Mouse (Mus musculus) spleen, postnatal 14 days (tissue): Measurements from ENCODE around the gene Fpgt.
A peak's percentile ranks its signal among the peaks of the same experiment; 100 is the strongest.

Experiments
- DNase-seq, 2 experiments: peaks; one replicate each; pipeline ENCODE4 v3.0.0; 2021 to 2022; ENCODE audit warnings: low spot score in 2 of 2

Fpgt gene

DNA sequence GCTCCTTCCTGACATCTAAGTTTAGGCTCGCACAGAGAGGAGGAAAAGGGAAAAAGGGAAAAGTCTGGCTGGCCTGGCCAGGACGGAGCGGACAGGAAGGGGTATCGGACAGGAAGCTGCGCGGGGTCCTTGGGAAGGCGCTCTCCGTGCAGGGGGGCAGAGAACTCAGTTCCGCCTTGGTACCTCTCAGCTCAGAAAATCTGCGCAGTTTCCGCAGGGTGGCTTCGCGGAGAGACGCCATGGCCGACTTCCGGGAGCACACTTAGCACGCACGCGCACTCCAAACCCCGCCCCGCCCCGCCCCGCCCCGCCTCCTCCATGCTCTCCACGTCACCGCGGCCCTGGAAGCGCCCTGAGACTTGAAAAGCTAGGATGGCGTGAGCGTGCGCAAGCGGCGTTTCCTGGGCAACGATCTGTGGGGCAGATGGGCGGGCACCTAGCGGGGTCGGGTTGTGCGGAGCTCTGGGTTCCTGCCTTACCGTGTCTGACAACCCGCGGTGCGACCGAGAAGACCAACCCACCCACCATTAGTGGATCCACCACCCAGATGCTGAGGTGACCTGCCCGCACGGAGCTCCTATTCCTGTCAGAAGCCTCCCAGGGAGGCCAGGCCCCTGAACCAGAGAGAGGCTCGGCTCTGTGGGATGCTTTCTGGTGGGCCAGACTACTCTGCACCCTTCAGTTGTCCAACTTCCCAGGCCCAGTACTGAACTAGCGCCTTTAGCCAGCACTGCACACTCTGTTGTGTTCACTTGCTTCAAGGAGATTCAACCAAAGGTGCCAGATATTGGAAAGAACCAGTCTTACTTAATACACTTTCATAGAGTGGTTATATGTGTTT is at the start of gene Fpgt, which contains the start of gene Lrriq3:
TSS of gene Fpgt (minus strand) at position 288 of the 841 bp plus-strand sequence.
TSS of gene Lrriq3 (plus strand) at position 319 of the 841 bp plus-strand sequence.
- peak; percentile 39 to 63 for DNase-seq

DNA sequence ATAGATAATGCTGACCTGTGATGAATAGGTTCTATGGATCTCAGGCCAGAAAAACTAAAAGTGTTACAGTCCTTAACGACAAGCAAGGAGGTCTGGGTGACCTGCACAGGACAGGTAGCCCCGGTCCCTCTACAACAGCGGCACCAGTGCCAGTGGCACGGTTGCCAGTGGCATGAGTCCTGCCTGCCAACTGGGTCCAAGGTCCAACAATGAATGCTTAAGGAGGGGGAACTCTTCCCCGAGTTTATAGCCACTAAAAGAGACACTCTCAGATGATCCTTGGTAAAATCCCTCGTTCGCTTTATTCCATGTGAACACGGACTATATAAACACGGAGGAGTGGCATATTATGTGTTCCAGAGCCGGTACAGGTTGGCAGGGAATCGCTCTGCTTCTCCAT is 47.8 kb upstream of the Fpgt start:
- no peak for DNase-seq

DNA sequence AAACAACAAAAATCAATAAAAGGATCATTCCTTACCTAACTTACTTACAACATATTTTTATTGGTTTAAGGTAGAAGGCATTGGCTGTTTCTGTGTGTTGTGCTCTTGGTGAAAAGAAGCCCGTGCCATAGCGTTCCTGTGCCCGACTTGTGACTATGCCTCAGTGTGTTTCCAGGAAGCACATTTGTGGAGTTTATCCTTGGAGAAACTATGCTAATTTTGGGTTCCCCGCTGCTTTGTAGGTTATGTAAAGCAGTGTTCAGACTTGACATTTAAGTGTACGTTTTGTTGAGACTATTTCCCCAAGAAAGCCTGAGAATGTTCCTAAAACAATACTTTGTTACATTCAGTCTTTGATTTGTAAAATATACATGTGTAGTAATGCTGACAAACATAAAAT is 44.5 kb upstream of the Fpgt start:
- no peak for DNase-seq

DNA sequence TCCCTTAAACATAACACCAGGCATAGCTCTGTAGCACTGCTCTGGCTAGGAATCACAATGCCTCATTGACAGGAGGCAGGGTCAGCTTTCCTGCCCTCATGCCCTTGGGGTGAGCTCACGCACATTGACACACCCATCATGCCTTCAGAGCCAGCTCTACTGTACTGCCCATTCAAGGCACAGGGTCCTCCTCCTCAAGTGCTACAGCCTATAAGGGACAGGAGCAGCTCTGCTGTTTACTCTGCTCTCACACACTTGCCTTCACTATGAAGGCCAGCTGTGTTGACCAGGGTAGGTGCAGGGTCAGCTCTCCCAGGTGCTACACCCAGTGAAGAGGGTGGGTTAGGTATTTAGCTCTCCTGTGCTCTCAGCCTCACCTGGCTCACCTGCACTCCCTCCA is 12.8 kb upstream of the Fpgt start:
- no peak for DNase-seq

DNA sequence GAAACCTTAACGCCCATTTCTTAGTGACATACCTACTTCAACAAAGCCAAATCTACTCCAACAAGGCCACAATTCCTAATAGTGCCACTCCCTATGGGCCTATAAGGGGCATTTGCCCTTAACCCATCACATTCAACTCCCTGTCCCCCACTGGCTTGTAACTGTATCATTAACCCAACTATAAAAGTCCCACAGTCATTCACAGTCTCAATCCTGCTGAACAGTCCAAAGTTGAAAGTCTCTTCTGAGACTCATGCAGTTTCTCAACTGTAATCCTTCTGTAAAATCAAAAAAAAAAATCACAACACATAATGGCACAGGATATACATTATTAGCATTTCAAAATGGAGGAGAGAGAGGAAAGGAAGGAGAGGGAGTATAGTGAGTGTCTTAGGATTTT is 6.1 kb upstream of the Fpgt start:
- no peak for DNase-seq

DNA sequence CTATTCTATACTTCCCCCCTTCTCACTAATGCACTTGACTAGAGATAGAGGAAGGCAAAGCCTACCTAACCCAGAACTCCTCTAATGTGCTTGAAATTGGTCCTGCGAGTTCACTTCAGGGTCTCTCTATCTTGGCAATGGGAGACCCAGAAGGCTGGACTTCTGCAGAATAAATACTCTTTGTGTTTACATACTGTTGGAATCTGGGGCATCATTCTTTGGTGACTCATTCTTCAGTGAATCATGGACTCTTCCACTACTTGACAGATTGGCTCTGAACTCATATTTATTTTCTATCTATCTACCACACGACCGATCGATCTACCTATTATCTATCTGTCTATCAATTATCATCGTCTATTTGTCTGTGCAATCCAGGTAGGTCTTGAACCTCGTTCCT is 1.1 kb downstream of the Fpgt start:
- no peak for DNase-seq

DNA sequence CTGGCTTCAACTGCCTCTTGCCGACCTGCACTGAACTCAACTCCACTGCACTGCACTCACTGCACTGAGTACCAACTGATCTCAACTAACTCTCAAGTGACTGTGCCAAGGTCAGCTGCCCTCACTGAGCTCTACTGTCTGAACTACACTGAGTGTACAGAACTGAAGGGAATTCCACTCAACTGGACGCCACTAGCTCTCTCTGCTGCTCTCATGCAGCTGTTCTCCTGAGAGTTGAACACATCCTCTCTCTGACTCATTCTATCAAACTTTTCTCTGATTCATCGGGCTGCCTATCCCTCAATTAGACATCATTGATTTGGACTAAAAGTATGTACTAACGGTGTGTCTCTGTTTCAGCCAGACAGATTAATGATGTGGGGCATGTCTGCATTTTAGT is 15.3 kb downstream of the Fpgt start:
- DNase-seq: no peak

DNA sequence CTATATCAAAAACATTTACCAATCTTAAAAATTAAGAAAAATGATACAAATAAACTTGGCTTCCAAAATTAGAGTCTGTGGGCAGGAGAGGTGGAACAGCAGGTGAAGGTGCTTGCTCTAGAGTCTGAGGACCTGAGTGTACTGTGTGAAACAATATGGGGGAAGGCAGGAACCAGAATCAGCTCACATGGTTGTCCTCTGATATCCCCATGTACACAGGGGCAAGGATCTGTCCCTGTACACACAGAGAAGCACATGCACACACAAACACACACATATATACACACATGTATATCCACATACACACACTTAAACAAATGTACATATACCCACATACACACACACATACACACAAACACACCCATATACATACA is 33.8 kb downstream of the Fpgt start:
- DNase-seq: no peak

DNA sequence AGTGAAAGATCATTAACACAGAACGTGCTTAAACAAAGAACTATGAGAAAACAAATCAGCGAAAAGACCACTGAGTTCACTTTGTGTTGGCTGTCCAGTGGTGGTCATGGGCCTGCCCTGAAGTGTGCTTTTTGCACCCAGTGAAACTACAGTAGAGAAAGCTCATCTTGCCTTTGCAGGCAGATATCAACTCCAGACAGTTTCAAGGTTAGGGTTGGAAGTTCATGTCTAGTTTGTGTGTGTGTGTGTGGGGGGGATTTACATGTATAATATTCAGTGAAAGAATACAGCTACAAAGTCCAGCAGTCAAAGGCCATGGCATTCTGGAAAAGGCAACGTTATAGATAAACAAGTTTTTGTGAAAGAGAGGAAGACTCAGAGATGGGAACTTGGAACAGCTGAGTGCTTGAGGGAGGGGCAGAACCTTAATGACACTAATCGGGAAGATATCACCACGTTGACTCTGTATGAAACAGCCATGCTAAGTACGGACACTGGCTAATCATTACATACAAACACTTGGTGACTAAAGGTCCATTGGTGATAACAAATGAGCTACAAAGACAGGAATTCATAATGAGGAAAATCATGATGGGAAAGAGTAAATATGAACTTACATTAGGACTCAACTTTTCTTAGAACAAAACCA is 34.3 kb downstream of the Fpgt start:
- DNase-seq: no peak

DNA sequence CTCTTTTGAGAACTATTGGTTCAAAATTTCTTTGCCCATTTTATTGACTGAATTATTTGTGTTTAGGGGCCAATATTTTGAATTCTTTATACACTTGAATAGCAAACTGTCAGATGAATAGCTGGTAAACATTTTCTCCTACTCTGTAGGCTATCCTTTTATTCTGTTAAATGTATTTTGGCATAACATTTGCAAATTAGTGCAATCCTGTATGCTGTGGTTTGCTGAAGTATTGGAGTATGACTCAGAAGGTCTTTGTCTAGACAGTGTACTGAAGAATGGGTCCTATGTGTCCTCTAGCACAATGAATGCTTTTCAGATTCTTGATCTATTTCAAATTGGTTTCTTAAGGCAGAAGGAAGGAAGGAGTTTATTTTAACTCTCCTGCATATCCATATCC is 35.6 kb downstream of the Fpgt start:
- DNase-seq: no peak

DNA sequence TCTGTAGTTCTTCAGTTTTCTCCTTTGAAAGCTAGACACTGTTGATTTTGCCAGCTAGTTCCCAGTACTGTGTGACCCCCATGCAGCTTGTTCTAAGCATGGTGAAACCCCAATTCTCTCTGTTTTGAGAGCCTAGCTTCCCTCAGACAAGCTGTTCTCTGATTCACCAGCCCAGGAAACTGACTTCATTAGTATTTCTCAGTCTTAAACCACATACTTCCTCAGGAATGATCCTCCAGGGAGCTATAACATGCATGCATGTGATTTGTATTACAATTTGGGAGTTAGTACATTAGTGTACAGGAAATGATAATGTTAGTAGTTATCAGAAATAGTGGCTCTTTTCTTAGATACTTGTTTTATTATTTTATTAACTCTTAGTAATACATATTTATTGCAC is 36.6 kb downstream of the Fpgt start:
- DNase-seq: no peak

DNA sequence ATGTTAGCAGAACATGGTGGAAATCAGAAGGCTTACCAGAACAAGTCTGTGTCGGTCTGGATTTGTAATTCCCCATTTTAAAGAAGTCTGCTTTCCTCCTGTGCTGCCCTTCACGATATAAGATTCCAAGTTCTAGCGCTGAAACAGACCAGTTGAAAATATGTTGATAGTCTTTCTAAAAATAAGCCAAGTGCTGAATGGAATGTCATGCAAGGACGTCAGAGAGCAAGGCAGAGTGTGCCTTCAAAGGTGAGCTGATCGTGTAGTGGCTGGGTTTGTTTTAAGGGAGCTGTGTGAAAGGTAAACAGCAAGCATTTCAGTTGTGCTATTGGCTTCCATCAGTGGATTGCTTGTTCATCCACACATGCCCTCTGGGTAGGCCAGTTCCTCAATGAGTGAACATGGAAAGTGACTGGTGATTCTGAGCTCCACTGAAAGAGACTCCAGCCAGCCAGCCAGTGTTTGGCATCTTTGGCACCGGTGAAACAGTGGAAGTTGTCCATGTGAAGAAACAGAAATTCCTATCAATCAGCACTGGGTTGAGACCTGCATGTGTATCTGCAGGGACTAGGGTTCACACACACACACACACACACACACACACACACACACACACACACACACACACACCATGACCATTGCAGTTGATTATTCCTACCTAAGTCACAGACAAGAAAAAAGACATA is 37.8 kb downstream of the Fpgt start, which contains the start of gene Tnni3k:
TSS of gene Tnni3k (minus strand) at position 177 of the 686 bp plus-strand sequence.
- DNase-seq: no peak

DNA sequence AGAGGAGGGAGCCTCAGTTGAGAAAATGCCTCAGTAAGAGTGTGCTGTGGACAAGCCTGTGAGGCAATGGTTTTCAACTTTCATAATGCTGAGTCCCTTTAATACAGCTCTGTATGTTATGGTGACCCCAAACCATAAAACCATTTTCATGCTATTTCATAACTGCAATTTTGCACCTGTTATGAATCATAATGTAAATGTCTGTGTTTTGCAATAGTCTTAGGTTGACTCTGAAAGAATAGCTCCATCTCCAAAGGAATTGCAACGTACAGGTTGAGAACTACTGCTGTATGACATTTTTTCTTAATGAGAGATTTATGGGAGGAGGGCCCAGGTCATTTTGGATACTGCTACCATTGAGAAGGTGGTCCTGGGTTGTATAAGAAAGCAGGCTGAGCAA is 40.0 kb downstream of the Fpgt start:
- no peak for DNase-seq

DNA sequence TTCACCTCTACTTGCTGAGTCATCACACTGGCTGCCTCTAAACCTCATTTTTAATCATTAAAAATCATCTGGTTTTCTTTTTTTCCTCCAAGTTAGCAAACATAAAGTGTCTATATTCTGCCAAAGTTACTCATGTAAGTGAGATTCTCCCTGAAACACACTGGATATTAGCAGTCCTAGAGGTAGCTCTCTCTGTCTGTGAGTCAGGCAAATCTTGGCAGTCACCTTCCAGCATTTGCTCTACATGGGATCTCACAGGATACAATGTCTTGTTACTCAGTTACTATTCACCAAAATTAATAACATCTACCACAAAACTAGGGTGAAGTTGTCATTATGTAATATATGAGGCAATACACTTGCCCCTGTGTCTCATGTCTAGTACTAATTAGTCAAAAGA is 41.2 kb downstream of the Fpgt start:
- DNase-seq: no peak

DNA sequence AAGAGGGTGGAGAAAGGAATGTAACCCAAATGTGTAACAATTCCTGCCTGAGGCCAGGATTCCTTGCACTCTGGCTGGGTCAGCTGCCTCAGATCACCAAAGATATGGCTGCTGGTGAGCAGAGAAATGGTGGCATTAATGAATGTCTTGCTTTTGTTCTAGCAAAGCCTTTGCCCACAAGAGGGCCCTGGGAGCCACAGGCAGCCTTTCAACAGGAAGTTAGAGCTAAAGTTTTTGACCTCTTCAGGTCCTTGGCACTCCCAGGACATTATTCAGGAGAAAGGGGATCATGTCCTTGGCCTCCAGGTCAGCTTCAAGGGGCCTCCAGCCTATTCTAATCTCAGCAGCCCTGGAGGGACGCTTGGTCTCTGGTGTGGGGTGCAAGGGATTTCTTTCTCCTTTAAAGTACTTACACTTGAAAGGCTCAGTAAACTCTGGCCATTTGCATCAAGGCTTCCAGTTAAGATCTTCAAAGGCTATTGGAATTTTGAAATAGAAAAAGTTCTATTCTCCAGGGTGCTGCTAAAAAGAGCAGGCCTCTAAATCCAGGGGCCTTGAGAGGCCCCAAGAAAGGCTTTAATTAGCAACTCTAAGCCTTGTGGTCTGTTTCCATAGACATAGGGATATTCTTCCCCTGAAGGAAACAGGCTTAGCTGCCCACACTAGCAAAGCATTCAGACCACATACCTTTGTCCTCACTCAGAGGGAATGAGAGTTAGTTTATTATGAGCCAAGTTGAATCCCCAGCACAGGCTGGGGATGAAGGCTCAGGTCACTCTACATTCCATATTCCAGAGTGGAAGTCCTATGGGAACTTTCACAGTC is 54.0 kb downstream of the Fpgt start:
- DNase-seq: no peak
